Mouse (Mus musculus) ovary, adult 18-20 months (tissue): ENCODE measurements around the gene Gm20479.

Source experiments
- DNase-seq: peaks from one replicate; pipeline ENCODE4 v3.0.0; 2022; ENCODE audit warnings: low spot score, mixed read lengths

Gene Gm20479

DNA sequence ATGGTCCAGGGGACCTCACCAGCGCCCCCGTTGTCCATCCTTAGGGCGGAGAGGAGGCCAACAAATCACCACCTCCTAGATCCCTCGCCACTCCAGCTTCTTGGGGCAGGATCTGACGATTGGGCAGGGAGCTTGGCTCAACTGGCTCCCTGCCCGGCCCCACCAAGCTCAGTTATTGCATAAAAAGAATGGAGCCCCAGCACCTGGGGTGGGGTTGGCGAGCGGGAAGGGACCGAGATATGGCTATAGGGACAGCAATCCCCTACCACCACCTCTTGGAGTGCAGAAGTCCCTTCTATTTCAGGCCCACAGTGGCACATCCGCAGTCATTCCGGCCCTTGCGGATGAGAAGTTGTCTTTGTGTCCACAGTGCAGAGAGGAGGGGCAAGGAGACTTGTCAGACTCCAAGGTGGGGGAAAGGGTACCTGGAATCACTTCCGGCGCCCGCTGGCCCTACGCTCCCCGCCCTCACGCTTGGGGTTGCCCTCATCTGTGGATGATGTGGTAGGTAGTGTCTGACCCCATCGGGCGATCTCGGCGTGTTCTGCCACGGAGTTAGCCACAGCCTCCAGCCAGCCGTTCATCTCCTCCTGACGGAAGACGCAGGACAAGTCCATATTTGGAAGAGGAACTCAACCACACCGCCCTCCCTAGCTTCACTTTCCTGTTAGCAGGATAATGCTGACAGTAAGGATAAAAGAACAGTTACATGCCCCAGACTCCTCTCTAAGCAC is at the start of gene Gm20479:
Gene Gm20479, minus strand, starts transcription at position 559 of the 734 bp plus-strand sequence.
- no peak for DNase-seq

DNA sequence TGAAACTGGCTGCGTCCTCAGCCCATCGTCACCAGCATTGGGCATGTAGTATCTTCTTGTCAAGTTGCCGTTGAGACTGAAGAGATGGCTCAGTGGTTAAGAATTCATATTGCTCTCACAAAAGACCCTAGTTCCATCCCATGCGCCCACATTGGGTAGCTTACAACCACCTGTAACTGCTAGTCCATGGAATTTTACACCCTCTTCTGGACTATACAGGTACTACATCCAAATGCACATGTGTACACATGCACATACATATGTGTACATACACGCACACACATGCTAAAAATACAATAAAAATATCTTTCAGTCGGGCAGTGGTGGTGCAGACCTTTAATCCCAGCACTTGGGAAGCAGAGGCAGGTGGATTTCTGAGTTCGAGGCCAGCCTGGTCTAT is 49.3 kb upstream of the Gm20479 start:
- no peak for DNase-seq

DNA sequence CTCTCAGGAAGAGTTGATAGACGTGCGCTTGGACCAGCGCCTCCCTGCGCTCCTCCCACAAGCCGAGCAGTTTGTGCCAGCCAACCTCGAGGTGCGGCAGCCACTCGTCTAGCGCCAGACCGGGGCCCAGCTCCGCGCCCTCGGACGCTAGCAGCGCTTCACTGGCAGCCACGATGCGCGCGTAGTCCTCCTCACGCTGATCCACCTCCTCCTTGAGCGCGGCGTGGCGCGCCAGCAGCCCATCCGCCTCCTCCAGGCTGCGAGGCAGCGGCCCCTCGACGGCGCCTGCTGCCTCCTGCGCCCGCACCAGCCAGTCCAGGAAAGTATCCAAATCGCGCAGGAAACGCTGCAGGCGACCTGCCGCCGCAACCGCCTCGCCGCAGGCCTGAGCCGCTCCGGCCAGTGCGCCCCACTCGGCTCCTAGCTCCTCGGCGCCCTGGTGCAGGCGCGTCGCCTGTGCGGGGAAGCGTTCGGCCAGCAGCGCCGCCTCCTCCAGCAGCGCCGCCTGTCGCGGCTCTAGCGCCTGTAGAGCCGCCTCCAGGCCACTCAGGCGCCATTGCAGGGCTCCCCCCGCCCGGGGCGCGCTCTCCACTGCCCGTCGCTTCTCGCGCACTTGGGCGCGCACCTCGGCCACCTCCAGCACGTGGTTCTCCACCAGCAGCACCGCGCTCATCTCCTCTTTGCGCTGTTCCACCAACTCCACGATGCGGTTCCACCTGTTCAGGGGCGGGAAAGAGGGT is 47.2 kb upstream of the Gm20479 start:
- no peak for DNase-seq

DNA sequence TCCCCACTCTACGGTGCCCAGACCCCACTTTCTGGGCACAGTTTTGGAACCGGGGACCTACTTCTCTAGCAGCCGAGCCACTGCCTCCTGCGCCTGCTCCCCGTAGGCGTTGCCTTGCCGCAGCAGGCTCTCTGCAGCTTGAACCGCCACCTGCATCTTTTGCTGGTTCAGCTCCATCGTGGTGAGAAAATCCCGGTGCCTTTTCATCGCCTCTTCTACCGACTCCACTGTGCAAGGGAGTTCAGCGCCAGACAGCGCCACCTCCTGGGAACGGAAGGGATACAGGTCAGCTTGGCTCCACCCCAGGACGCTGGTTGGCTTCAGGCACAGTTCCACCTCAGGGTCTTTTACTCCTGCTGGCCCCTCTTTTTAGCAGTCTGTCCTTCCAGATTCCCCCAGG is 45.5 kb upstream of the Gm20479 start:
- no peak for DNase-seq

DNA sequence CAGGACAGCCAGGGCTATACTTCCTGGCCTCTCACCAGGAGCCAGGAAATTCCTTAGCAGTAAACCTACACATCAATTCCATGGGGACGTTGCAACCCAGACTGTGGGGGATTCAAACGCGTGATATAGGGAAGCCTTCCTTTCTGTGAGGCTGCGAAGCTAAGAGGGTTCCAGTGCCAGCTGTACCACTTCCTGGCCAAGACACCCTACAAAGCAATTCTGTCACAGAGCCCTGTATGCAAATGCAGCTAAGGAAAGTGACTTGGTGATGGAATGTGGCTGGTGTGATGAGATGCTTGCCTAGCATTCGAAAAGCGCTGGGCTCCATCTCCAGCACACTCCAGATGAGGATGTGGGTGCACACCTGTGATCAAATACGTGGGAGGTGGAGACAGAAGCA is 43.3 kb upstream of the Gm20479 start:
- no peak for DNase-seq

DNA sequence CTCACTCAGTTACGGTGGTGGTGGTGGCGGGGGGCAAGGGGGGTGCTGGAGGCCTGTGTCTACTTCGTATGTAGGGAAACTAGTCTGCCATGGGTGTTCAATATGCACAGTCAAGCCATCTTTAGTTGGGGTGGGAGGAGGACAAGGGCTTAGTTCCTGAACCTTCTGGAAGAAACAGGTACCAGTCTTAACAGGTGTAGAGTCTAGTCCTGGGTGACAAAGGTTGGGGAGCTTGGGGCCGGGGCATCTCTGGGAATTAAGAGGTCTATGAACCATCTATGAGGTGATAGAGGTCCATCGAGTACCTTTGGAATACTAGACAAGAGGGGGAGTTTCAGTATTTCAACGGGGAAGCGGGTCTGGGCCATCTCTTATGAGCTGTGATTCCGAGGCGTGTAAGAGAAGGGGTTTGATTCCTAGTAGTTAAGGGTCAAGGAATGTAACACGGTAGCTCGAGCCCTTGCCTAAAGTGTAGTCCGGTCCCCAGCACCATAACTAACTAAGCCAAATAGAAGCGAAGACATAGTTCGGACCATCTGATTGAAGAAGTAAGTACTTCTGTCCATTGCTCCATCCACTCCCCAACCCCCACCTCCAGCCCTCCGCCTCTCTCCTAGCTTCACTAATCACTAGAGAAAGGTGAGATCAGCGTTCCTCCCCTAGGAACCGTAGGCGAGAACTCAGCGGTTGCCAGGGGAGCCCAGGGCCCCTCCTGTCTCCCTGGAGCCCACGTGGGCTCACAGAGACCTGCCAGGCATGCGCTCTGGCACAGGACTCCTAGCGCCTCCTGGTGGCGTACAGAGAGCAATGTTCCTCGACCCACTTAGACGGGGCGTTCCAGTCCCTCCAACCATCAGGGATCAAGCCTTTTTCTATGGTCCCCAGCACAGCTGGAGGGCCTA is 40.1 kb upstream of the Gm20479 start:
- no peak for DNase-seq

DNA sequence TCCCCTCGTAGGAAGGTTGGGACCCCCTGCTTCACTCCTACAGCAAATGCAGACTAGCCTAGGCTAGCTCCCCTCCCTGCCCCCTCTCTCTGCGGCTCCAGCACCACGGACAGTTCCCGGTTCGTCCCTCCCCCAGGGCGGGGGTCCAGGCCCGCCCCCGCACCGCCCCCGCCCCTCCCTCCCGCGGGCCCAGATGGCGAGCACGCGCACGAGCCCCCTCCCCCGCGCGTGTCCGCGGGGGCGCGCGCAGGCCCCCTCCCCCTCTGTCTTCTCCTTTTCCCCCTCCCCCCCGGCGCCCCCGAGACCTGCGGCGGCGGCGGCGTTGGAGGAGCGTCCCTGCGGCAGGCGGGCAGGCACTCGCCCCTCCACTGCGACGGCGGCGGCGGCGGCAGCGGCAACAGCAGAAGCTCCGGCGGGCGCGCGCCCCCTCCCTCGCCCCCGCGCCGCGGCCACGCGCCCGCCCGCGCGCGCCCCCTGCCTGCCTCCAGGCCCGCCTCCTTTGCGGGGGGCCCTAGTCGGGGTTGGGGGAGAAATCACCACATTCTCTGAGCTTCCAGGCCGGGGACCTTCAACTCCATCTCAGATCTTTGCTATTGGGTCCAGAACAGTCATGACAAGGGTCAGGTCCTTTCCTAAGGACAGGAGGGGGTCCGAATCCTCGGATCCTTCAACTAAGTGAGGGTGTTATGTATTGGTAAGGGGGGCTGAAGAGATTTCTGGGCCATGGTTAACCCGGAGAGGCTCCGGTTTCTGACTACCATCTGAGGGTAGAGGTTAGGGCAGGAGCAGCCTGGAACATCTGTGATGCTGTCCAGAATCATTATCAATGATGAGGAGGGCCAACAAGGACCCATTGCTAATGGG is 39.2 kb upstream of the Gm20479 start:
- DNase-seq: no peak

DNA sequence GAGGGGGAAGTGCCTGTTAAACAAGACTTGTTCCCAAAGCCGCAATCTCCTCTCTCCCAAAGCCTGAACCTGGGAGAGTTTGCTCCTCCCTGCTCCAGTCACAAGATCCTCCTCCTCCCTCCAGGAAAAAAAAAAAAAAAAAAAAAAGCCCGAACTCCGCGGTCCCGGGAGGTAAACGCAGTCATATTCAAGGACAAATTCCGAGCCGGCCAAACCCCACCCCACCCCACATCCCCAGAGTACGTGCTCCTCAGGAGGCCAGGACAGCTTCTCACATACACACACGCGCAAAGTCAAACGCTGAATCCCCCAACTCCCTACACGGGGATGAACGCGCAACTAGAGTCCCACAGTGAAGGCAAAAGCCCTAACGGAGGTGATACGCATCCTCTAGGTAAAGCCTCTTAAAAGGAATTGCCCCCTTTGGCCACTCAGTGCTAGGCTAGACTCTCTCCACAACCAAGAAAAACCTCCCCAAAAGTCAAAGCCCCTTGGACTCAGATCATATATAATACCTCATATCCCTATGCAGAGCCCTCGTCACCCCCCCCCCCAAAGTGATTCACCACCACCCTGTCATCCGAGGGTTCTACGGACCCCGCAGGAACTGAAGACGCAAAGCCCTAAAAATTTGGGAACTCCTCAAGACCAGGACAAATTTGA is 38.4 kb upstream of the Gm20479 start:
- no peak for DNase-seq

DNA sequence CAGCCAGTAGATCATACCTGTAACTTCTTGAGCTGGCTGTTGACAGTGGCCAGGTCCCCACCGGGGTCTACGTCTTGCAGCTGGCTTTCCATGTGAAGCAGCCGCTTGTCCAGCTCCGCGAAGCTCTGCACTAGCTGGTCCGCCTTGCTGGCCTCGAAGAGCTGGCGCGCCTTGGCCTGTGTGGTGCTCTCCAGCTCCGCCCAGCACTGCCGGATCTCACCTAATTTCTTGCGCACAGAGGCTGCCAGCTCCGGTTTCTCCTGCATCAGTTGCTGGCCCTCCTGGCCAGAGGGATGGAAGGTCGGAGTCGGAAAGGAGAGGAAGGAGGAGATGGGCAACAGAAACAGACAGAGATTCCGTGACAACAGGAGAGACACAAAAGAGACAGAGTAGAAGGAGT is 34.2 kb upstream of the Gm20479 start:
- DNase-seq: no peak

DNA sequence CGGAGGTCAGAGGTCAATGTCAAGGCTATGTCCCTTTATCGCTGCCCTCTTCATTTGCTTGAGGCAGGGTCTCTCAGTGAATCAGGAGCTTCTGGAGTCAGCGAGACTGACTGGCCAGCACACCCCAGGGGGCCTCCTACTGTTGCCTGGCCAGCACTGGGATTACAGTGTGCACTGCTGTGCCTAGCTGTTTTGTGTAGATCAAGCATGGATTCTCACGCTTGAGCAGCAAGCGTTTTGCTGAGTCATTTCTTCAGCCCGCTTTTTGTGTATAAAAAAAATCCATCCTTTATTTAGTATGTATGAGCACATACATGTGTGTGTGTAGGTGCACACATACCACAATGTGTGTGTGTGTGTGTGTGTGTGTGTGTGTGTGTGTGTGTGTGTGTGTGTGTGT is 32.0 kb upstream of the Gm20479 start:
- DNase-seq: no peak

DNA sequence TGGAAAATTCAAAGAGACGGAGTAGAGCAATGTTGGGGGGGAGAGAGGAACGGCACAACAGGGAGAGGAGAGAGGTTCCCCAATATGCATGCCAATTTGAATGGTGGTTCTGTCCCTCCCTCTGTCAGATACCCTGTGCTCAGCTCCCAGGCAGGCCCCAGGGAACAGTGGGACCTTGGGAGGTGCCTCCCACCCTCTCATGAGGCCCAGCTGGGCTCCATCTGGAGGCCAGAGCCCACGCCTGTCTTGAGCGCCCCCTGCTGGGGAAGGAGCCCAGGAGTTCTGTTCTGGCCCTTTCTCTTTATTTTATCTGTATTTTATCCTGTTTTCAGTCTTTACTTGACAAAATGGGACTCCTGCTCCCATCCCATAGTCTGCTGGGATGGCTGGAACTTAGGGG is 27.5 kb upstream of the Gm20479 start:
- no peak for DNase-seq

DNA sequence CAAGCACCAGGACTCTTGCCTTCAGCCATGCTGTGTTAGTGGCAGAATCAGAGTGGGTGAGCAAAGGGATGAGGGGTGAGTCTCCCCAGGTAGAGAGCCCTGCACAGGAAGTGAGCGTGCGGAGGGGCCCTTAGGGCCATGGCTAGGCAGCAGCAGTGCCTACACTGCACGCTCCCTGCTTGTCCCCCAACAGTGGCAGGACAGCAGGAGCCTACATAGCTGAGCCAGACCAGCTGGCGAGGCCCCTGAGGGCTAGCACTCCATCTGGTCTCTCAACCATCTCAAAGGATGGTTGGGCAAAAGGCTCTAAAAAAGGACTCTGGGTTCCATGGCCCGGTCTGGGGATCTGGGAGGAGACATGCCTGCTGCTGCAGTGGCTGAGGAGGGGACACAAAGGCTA is 26.9 kb upstream of the Gm20479 start:
- no peak for DNase-seq

DNA sequence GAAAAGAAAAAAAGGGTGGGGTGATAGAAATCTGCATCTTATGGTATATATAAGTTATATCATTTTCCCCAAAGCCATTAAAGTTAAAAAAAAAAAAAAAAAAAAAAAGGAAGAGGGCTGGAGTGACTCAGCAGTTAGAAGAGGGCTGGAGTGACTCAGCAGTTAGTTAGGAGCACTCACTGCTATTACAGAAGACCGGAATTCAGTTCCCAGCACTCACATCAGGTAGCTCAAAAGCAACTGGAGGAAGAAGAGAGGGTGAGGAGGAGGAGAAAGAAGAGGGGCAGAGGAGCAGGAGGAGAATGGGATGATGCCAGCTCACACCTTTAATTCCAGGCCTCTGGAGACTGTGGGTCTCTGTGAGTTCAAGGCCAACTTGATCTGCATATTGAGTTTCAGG is 26.0 kb upstream of the Gm20479 start:
- DNase-seq: no peak

DNA sequence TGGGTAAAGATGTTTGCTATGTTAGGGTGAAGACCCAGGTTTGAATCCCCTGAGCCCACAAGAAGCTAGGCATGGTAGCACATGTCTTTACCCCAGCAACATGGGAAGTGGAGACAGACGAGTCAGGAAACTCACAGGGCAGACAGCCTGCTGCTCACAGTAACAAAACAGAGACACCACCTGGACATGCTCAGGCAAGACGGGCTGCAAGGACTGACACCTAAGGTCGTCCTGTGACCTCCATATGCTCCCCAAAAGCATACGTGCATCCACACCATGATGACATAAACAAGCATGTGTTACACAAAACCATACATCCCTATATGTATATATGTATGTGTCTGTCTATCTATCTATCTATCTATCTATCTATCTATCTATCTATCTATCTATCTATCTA is 24.3 kb upstream of the Gm20479 start:
- no peak for DNase-seq

DNA sequence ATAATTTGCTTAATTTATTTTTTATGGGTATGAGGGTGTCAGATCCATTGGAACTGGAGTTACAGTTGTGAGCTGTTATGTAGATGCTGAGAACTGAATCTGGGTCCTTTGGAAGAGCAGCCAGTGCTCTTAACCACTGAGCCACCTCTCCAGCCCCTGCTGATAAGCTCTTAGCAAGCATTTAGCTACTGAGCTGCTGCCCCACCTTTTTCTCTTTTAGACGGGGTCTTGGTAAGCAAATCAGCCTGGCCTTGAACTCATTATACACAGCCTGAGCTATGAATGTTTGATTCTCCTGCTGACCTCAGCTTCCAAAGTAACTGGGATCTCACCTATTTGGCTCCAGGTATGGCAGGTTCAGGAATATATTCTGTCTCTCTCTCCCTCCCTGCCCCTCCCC is 23.8 kb upstream of the Gm20479 start:
- no peak for DNase-seq

DNA sequence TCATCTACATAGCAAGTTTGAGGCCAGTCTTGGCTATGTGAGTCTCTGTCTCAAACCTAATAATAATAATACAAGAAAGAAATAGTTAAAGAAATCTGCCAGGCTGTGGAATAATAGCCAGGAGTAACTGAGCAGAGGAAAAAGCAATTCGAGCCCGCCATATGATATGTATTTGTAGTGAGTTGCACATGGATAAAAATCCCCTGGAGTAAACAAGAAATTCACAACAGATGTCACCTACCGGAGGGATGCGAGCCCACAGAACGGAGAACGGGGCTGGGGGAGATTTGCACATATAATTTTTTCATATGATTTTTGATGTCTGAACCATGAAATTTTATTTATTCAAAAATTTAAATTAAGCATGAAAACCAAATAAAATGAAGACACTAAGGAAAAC is 22.6 kb upstream of the Gm20479 start:
- DNase-seq: no peak

DNA sequence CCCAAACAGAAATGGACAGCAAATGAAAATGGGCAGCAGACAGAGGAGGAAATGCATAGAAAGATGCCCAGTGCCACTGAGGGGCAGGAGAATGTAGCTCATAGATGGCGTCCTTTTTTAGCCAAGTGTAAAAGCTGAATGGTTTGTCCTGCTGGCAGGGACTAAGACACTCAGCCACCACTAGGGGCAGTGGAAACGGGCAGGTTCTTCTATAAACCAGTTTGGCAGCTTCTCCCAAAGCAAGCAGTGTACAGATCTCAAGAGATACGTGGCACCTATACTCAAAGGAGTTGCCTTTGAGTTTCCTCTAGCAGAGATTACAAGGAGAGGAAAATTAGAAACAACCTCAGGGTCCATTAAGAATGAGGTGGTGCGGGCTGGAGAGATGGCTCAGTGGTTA is 21.2 kb upstream of the Gm20479 start:
- no peak for DNase-seq

DNA sequence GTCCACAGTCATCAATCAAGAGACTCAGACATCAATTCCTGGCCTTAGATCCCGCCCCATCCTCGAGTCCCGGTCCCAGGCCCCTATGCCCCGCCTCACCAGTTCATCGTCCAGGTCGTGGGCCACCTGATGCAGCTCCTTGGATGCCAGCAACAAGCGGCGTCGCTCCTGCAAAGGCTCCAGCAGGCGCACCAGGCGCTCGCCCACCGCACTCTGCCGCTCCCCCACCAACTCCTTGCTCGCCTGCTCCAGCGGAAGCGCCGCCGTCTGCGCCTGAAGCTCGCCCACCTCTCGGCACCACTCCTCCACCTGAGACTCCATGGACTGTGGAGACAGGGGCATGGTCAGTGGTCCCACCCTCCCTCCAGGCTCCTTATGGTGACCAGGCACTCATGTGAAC is 18.1 kb upstream of the Gm20479 start:
- no peak for DNase-seq

DNA sequence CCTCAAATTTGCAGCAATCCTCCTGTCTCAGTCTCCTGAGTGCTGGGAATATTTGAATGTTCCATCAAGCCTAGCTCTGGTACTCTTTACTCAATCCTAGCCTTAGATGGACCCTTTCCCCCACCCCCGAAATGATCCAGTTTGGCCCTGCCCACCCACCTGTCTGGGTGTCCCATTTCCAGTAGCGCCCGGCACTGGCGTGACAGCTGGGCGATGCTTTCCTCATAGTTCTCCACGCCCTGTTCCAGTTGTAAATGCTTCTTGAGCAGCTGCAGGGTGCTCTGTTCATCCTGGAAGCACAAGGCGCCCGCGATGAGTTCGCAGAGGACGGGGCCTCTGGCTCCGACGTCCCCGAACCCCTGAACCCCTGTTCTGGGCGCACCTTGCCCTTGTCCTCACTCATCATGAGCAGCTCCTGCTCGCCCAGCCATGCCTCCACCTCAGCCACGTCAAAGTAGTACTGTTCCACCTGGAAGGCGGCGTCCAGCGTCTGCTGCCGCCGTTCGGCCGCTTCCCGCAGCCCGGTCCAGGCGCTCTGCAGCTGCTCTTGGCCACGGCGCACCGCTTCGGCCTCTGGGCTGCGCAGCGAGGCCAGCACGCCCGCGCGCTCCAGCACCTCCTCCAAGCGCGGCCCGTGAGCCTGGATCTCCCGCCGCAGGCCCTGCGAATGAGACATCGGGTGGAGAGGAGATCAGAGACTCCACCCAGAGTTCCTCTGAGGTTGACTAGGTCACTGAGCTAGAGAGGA is 14.7 kb upstream of the Gm20479 start:
- DNase-seq: no peak

DNA sequence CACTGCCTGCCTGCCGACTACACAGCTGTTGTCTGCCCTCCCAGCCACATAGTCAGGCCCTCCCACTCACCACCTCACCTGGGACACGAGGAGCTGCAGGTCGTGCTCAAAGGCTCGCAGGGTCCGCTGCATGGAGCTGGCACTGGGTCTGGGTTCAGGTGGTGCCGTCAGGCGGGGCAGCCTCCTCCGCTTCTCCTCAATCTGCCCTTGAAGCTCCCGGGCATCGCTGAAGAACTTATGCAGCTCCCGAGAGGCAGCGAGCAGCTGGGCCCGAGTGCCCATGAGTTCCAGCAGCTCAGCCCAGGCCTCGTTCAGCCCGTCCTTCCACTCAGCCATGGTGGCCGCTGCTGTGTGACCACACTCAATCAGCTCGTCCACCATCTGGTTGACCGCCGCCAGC is 11.9 kb upstream of the Gm20479 start:
- no peak for DNase-seq

DNA sequence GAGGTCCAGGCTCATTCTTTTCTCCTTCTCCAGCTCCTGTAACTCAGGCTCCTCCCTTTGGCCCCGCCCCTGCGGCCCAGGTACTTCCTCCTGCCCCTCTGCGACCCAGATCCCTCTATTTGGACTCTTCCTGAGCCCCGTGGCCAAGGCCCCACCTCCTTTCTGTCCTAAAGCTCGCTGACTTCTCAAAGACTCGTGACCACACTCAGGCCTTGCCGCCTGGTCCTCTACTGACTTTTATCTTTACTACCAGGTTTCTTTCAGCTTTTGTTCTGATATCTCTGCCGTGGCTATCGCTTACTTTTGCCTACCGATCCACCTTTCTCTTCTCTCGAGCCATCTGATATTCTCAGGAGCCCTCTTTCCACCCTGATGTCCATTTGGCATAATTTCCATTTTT is 10.8 kb upstream of the Gm20479 start:
- DNase-seq: no peak
